Mouse (Mus musculus) stomach, postnatal 0 days (tissue): ENCODE results near the gene Plin5.

Experiments used
- CTCF ChIP-seq: IDR thresholded peaks from 2 replicates; pipeline ENCODE4 v1.5.1; 2016; ENCODE audit warnings: antibody characterized with exemption, low read depth, mild to moderate bottlenecking, moderate library complexity
- EP300 ChIP-seq: optimal IDR thresholded peaks from 2 replicates; pipeline ENCODE3; 2016; ENCODE audit warnings: antibody characterized with exemption

GRCm38 (mm10) chr17:56126175-56126574 lies 8.8 kb upstream of the Plin5 start:
- no peak for TF ChIP-seq CTCF
- TF ChIP-seq EP300: no peak
